Mouse (Mus musculus): Measurements from ENCODE around the gene Gm11565.
"Not testable (repeated sequence)": the region's sequence is repeated elsewhere in the genome, so short reads cannot be mapped to it uniquely, and the experiment has no call there.

Gene Gm11565

GRCm38 (mm10) chr11:99914451-99914850, at the start of gene Gm11565:
Gene Gm11565, plus strand, starts transcription at chr11:99914751.
- no peak for DNase-seq (ENCODE audit: low spot score)

- DNase-seq (ENCODE audit: low spot score) = not testable (repeated sequence)
Measured at GRCm38 (mm10) chr11:99873089-99873488, 41.5 kb upstream of the Gm11565 start, which contains the start of gene Krtap9-1. Gene Krtap9-1, plus strand, starts transcription at chr11:99873389.

GRCm38 (mm10) chr11:99878887-99879286, 35.7 kb upstream of the Gm11565 start, which contains the start of gene Gm11567:
Gene Gm11567, plus strand, starts transcription at chr11:99879187.
- DNase-seq (ENCODE audit: low spot score) = not testable (repeated sequence)

GRCm38 (mm10) chr11:99907620-99908019, 6.9 kb upstream of the Gm11565 start, which contains the start of gene Krtap31-1:
Gene Krtap31-1, plus strand, starts transcription at chr11:99907920.
- DNase-seq (ENCODE audit: low spot score) = no peak

GRCm38 (mm10) chr11:99935991-99936390, 21.4 kb downstream of the Gm11565 start, which contains the start of gene Krtap31-2:
Gene Krtap31-2, plus strand, starts transcription at chr11:99936291.
- DNase-seq (ENCODE audit: low spot score) = no peak

GRCm38 (mm10) chr11:99937751-99938264, 23.3 kb downstream of the Gm11565 start:
- no peak for DNase-seq (ENCODE audit: low spot score)

GRCm38 (mm10) chr11:99948175-99948574, 33.6 kb downstream of the Gm11565 start, which contains the start of gene Krtap9-5:
Gene Krtap9-5, plus strand, starts transcription at chr11:99948475.
- no peak for DNase-seq (ENCODE audit: low spot score)

- DNase-seq (ENCODE audit: low spot score) = no peak
Measured at GRCm38 (mm10) chr11:99964213-99964612, 49.7 kb downstream of the Gm11565 start.

Data from layer of hippocampus, adult 11-12 months (tissue).